ENCODE assay signal across 29 mouse cellular contexts in genomic region chr16:32501459-32501858, GRCm38 (mm10). TPM values are rescaled to one million over a fixed set of nuclear protein-coding genes. Genes with fewer than 3 reads are reported as not detected.
DNase-seq lines count a peak whose midpoint lies in the region; ATAC-seq lines count a peak whose summit lies in the region.
"Had no signal": no experiment of that assay in that cellular context is flagged by ENCODE, and none has a peak within 500 bp of the region (broad histone marks: within the 10 kb centered on the region; RNA-seq: fewer than 3 reads in every experiment).

No protein-coding gene starts in this region.

- peaks cover 8% of the 10 kb centered on the region; the same call in 1 of the 2 replicates for H3K4me1 ChIP-seq in hindbrain, embryonic 10.5 days (replicated peaks)
- H3K4me1 ChIP-seq: forebrain, embryonic 12.5 days had no signal

- no peak overlapping the region for H3K27ac ChIP-seq in hindbrain, embryonic 10.5 days
- H3K27ac ChIP-seq: embryonic facial prominence, embryonic 13.5 days; embryonic facial prominence, embryonic 15.5 days; forebrain, embryonic 10.5 days; forebrain, embryonic 12.5 days had no signal

- H3K4me3 ChIP-seq in hindbrain, embryonic 10.5 days, result no peak overlapping the region
- H3K4me3 ChIP-seq: embryonic facial prominence, embryonic 13.5 days; embryonic facial prominence, embryonic 15.5 days; erythroblast, embryonic 14.5 days; forebrain, embryonic 10.5 days; forebrain, embryonic 12.5 days had no signal

- DNase-seq in thymus, postnatal 0 days (ENCODE audit: low spot score), result peak; percentile 35
- no peak for DNase-seq in thymus, postnatal 4 days
- DNase-seq in hindbrain, embryonic 10.5 days (ENCODE audit: low spot score), result no peak
- no peak for DNase-seq in frontal cortex, postnatal 36 days (ENCODE audit: low spot score in 2 of 2)
- DNase-seq: adrenal gland, adult 8-10 months; adrenal gland, postnatal 14 days; adrenal gland, postnatal 36 days; B cell, adult 2 months; cerebellum, adult 11-12 months; cerebellum, adult 2 months; cerebellum, adult 9-10 months; cerebellum, postnatal 10 days; cerebellum, postnatal 25 days; embryo, embryonic 11 days had no signal

- H3K9me3 ChIP-seq in hindbrain, embryonic 10.5 days, result no peaks in the 10 kb centered on the region
- H3K9me3 ChIP-seq: embryonic facial prominence, embryonic 13.5 days; embryonic facial prominence, embryonic 15.5 days; forebrain, embryonic 10.5 days; forebrain, embryonic 12.5 days; G1E had no signal

- no peaks in the 10 kb centered on the region for H3K36me3 ChIP-seq in hindbrain, embryonic 10.5 days
- H3K36me3 ChIP-seq: embryonic facial prominence, embryonic 13.5 days; embryonic facial prominence, embryonic 15.5 days; forebrain, embryonic 10.5 days; forebrain, embryonic 12.5 days; G1E had no signal

- peaks cover 15% of the 10 kb centered on the region; the same call in 1 of the 2 replicates for H3K27me3 ChIP-seq in hindbrain, embryonic 10.5 days (ENCODE audit: insufficient read depth, poor library complexity, severe bottlenecking)
- H3K27me3 ChIP-seq: embryonic facial prominence, embryonic 13.5 days; embryonic facial prominence, embryonic 15.5 days; forebrain, embryonic 12.5 days had no signal

- 88% methylated on average over 7 of the region's 7 CpGs for WGBS in hindbrain, embryonic 10.5 days

- ATAC-seq in megakaryocyte, adult 5-6 weeks (ENCODE audit: poor library complexity, severe bottlenecking), result peak; percentile 72
- ATAC-seq: activated CD4-positive, CD25-positive, alpha-beta regulatory T cell, adult 4 months; CD4-positive, CD25-positive, alpha-beta regulatory T cell, adult 4 months; forebrain, embryonic 14.5 days; forebrain, embryonic 16.5 days; Patski had no signal

RNA-seq across cellular contexts. Expression of gene Zdhhc19, which starts 5.4 kb away (rescaled TPM):
- not detected in 2 replicates for polyA plus RNA-seq in thymus, postnatal 0 days (2015; fragmentation: Nextera tagmentation; extraction: Ambion mirVana)
- 0.33 TPM in 1 of 2 replicates, not detected in the other for total RNA-seq in megakaryocyte, adult 5-6 weeks (2015)
- total RNA-seq in megakaryocyte, adult 5-6 weeks (2017), result not detected in 2 replicates
- not detected in 2 replicates for polyA plus RNA-seq in hindbrain, embryonic 10.5 days (2016; fragmentation: Nextera tagmentation; extraction: Ambion mirVana)
- total RNA-seq: adrenal gland, adult 18-20 months; adrenal gland, adult 8-10 months; adrenal gland, postnatal 14 days; adrenal gland, postnatal 36 days; CH12.LX; G1E had no signal
- polyA plus RNA-seq: activated CD4-positive, CD25-positive, alpha-beta regulatory T cell, adult 4 months; CD4-positive, CD25-positive, alpha-beta regulatory T cell, adult 4 months; cerebellum, adult 2 months; embryonic facial prominence, embryonic 11.5 days; embryonic facial prominence, embryonic 13.5 days; embryonic facial prominence, embryonic 15.5 days; erythroblast, embryonic 14.5 days; forebrain, embryonic 10.5 days; forebrain, embryonic 12.5 days; forebrain, embryonic 14.5 days; forebrain, embryonic 16.5 days; G1E; Patski had no signal

RNA-seq across cellular contexts. Expression of gene Slc51a, which starts 13.8 kb away (rescaled TPM):
- 0.90 and 0.91 TPM in 2 replicates for polyA plus RNA-seq in thymus, postnatal 0 days (2015; fragmentation: Nextera tagmentation; extraction: Ambion mirVana)
- total RNA-seq in megakaryocyte, adult 5-6 weeks (2015), result not detected in 2 replicates
- 0.94 TPM in 1 of 2 replicates, not detected in the other for total RNA-seq in megakaryocyte, adult 5-6 weeks (2017)
- 0.20 and 0.44 TPM in 2 replicates for polyA plus RNA-seq in hindbrain, embryonic 10.5 days (2016; fragmentation: Nextera tagmentation; extraction: Ambion mirVana)
- total RNA-seq: adrenal gland, adult 18-20 months; adrenal gland, postnatal 14 days had no signal
- polyA plus RNA-seq: activated CD4-positive, CD25-positive, alpha-beta regulatory T cell, adult 4 months; CD4-positive, CD25-positive, alpha-beta regulatory T cell, adult 4 months; embryonic facial prominence, embryonic 15.5 days; erythroblast, embryonic 14.5 days; G1E had no signal
